Mouse (Mus musculus) mature B cell (primary cell): ENCODE results near the gene Lrba.

Experiments
- in situ Hi-C: fragments of 300-500 bp; cut with MboI; formaldehyde crosslinking; loops from 2 replicates; pipeline ENCODE4 v1.14.3; 2019

Gene Lrba

GRCm38 (mm10) chr3:86797871-86798460, 573.5 kb downstream of the Lrba start:
- in situ Hi-C loops, result loop anchor here (10.0 kb wide), 1 partner anchor 177 kb away; no protein-coding TSS in a partner anchor

GRCm38 (mm10) chr3:86799041-86799440, 574.6 kb downstream of the Lrba start:
- in situ Hi-C loops, result loop anchor here (10.0 kb wide), 1 partner anchor 176 kb away; no protein-coding TSS in a partner anchor

GRCm38 (mm10) chr3:86800841-86801240, 576.4 kb downstream of the Lrba start:
- in situ Hi-C loops, result no loop called here

GRCm38 (mm10) chr3:86802825-86803224, 578.3 kb downstream of the Lrba start:
- in situ Hi-C loops, result no loop called here

- in situ Hi-C loops, result no loop called here
These were observed 579.8 kb downstream of the Lrba start for GRCm38 (mm10) chr3:86804265-86804664.

- in situ Hi-C loops, result no loop called here
These were observed 582.4 kb downstream of the Lrba start for GRCm38 (mm10) chr3:86806834-86807233.

- in situ Hi-C loops, result no loop called here
These were observed 583.4 kb downstream of the Lrba start for GRCm38 (mm10) chr3:86807750-86808467.

GRCm38 (mm10) chr3:86809199-86809598, 584.7 kb downstream of the Lrba start:
- in situ Hi-C loops, result no loop called here

GRCm38 (mm10) chr3:86809646-86810045, 585.2 kb downstream of the Lrba start:
- in situ Hi-C loops, result no loop called here

GRCm38 (mm10) chr3:86810908-86811307, 586.4 kb downstream of the Lrba start:
- in situ Hi-C loops, result no loop called here

- in situ Hi-C loops, result no loop called here
These were observed 588.2 kb downstream of the Lrba start for GRCm38 (mm10) chr3:86812689-86813088.

- in situ Hi-C loops, result no loop called here
These were observed 593.6 kb downstream of the Lrba start for GRCm38 (mm10) chr3:86818001-86818585.

- in situ Hi-C loops, result no loop called here
These were observed 594.9 kb downstream of the Lrba start for GRCm38 (mm10) chr3:86819372-86819771.

- in situ Hi-C loops, result no loop called here
These were observed 595.9 kb downstream of the Lrba start for GRCm38 (mm10) chr3:86820344-86820743.

- in situ Hi-C loops, result no loop called here
These were observed 596.9 kb downstream of the Lrba start for GRCm38 (mm10) chr3:86821383-86821782.

GRCm38 (mm10) chr3:86827506-86827905, 603.0 kb downstream of the Lrba start:
- in situ Hi-C loops, result no loop called here

GRCm38 (mm10) chr3:86832115-86832514, 607.6 kb downstream of the Lrba start:
- in situ Hi-C loops, result no loop called here
